Mouse (Mus musculus) activated CD4-positive, CD25-positive, alpha-beta regulatory T cell, adult 4 months (primary cell): ENCODE results near the gene H3f3b. TPM values are rescaled to one million over a fixed set of nuclear protein-coding genes. Genes with fewer than 3 reads are reported as not detected.
A peak's percentile ranks its signal among the peaks of the same experiment; 100 is the strongest.
"Not testable (repeated sequence)": the region's sequence is repeated elsewhere in the genome, so short reads cannot be mapped to it uniquely, and the experiment has no call there.

ENCODE experiments used
- ATAC-seq: one replicate; pipeline ENCODE4 v1.8.0; 2017
- polyA plus RNA-seq, 2 experiments: library from polyadenylated mRNA; unstranded; fragments of 100-300 nt; shearing (Covaris generic); gene quantifications; one replicate each; pipeline ENCODE4 v1.2.1; 2017

Gene H3f3b
- polyA plus RNA-seq, 2 experiments from 2014 or later, result 1,520 to 1,873 TPM

GRCm38 (mm10) chr11:116020519-116020922, 7.2 kb downstream of the H3f3b start:
- ATAC-seq, result no peak

- no peak for ATAC-seq
Measured at GRCm38 (mm10) chr11:116019976-116020411, 7.8 kb downstream of the H3f3b start.

DNA sequence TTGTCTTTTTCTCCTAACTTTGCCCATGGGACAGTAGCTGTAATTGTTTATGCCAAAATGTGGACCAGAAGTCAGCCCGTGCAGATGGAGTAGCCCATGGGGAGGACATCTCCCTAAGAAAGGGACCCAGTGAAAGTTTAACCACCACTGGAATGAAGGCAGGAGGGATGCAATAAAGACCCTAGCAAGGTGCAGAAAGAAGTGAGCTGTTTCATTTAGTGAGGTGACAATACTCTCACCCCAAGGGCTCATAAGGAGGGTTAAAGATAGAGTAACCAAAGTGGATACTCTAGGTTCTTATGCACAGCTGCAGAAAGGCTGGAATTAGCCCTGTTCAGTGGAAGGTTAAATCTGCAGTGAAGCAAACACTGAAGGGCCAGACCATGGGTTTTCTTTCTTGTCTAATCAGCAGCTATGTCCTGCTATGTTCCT, 8.4 kb downstream of the H3f3b start:
- no peak for ATAC-seq

- ATAC-seq, result not testable (repeated sequence)
Measured at GRCm38 (mm10) chr11:116018867-116019266, 8.9 kb downstream of the H3f3b start.

DNA sequence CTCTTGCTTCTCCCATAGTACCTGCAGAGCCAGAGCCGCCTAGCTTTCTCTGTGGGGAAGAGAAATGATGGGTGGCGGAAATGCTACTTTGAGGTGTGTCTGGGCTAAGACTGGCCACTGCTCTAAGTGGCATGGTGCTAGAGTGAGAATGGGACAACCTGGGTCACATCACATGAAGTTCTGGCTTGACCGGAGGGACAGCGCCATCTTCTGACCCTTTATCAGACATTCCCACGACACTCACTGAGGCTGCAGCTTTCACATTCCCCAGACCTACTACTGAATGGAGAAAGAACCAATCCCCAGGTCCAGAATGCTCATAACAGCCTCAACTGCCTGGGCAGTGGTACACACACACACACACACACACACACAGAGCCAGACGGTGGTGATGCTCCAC, 9.7 kb downstream of the H3f3b start:
- ATAC-seq, result no peak

DNA sequence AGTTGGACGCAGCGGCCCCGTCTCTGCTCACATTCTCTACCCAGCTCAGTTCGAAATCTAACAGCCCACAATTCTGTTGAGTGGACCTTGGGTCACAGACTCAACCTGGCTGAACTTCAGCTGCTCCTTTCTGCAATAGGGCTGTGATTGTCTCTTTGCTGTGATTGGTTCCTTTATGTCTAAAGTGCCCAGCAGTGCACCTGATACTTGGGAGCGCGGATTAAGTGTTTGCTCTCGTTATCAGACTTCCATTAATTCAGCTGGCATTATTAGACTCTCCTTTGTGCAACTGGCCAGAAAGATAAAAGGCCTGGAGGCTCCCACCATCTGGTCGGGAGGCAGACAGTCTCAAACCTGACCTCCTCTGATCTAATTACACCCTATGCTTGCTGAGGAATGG, 12.9 kb downstream of the H3f3b start:
- no peak for ATAC-seq

DNA sequence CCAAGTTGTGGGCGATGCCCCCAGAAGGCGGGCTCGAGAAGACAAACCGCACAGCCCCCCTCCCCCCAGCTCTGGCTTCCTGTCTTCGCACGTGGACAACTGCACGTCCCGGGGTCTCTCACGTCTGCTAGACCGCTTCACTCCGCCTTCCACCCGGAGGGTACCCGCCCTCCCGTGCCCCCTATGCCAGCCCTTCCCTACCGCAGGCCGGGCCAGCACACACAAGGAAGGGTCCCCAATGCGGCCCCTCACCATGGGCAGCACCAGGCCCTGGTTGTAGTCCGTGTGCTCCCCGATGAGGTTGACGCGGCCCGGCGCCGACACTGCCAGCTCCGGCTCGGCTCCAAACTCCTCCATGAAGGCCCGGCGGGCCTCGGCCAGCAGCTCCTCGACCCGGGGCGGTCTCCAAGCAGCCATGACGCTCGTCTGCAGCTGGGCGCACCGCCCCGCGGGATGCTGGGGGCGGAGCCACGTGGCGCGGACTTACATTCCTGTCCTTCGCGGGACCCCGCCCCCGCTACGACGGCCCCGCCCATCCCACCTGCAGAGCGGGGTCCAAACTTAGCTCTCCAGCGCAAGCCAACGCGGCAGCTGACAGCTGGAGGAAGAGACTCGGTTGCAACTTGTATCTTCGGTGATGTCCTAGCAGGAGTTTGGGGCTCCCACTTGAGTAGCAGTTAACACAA, 15.4 kb downstream of the H3f3b start, which contains the start of gene Galk1:
Galk1 (minus strand) TSS at position 458 of the 686 bp plus-strand sequence.
- ATAC-seq, result peak; percentile 78

DNA sequence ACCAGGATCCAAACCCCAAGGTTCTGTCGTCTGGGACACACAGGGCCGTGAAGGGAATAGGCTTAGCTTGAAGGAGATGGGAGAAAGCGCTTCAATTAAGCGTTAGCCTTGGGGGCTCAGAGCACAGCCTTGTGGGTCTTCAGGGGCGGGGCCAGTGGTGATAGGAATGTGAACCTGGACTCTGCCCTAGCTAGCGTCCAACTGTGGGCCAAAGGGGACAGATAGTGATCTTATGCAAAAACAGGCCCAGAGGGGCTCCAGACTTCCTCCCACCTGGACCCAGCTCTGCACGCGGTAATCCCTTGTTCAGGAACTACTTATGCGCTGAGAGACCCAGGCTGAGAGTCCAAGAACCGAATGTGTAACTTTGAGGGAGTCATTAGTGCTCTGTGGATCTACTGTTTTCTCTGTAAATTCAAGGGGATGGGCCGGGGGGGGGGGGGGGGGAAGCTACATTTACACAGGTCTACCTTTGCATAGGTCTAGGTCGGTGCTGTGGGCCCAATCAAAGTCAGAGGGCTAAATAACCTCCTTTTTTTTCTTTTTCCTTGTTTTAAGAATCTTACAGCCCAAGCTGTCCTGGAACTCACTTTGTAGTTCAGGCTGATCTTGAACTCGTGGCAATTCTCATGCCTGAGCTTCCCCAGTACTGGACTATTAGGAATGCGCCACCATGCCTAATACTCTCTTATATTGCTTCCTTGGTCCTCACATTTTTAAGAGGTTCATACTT, 16.1 kb downstream of the H3f3b start:
- ATAC-seq, result no peak

DNA sequence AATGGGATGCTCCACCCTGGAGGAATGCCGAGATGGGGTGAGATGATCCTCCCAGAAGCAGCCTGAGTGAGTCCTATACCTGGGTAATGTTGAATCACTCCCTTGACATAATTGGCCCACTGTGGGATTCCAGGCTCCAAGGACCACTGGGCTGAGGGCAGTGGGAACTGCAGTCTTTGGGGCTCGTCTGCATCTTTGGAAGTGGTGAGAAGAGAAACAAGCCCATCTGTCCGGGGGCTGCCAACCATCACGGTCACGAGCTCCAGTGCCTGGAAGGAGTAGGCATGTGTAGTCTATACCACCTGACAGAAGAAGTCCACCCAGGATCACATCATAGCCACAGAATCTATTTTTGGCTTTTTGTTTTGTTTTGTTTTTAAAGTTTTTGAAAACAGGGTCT, 16.8 kb downstream of the H3f3b start:
- no peak for ATAC-seq

GRCm38 (mm10) chr11:116010146-116010545, 17.6 kb downstream of the H3f3b start:
- no peak for ATAC-seq

- no peak for ATAC-seq
Measured at GRCm38 (mm10) chr11:116009661-116010060, 18.1 kb downstream of the H3f3b start.

- no peak for ATAC-seq
Measured at GRCm38 (mm10) chr11:116008832-116009375, 18.9 kb downstream of the H3f3b start.

GRCm38 (mm10) chr11:116008411-116008810, 19.4 kb downstream of the H3f3b start:
- no peak for ATAC-seq

GRCm38 (mm10) chr11:116007095-116007850, 20.5 kb downstream of the H3f3b start:
- no peak for ATAC-seq

DNA sequence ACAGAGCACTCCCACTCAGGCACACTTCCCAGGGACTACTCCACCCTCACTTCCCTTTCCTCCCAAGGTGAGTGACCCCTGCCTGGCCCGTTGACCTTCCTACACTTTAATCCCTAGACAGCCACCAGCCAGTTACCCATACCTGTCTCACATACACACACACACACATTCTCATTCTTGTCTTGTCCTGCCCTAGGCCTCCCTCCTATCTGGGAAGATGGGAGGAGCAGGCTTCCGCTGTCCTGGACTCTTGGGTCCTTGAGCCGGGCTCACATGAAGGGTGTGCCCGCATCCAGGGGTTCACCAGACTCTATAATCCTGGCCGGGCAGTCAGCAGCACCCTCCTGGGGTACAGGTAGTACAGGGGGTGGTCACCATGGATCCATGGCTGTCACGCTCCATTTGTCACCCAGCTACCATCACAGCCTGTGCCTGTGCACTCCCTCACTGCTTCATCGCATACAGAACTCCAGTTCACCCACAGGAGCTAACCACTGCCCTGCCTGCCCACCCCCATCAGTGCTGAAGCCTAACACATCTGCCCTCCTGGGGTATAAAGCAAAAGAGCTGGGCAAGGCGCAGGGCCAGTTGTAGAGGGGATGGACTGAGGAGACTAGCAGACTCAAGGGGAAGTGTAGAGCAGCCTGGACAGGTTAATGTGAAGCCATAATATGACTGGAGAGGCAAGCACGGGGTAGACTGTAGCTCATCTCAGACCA, 21.9 kb downstream of the H3f3b start:
- no peak for ATAC-seq

GRCm38 (mm10) chr11:116004840-116005700, 22.7 kb downstream of the H3f3b start:
- ATAC-seq, result peak; percentile 52

- no peak for ATAC-seq
Measured at GRCm38 (mm10) chr11:116004186-116004823, 23.5 kb downstream of the H3f3b start.

DNA sequence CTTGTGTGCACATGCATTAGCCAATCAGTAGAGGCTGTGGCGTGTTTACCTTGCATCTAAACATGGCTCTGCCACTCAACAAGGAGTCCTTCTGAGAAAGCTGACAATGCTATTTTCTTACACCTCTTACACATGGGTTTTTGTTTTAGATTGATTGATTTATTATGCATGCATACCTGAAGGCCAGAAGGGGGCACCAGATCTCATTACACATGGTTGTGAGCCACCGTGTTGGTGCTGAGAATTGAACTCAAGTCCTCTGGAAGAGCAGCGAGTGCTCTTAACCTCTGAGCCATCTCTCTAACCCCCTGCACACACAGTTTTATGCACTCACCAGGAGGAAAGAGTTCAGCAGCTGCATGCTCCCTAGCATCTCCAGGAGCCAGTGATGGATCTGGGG, 24.9 kb downstream of the H3f3b start:
- no peak for ATAC-seq

- no peak for ATAC-seq
Measured at GRCm38 (mm10) chr11:116001725-116002124, 26.0 kb downstream of the H3f3b start.

- no peak for ATAC-seq
Measured at GRCm38 (mm10) chr11:116000607-116001006, 27.2 kb downstream of the H3f3b start.
